Mouse (Mus musculus) retina, postnatal 7 days (tissue): ENCODE results near the gene Vmn1r135.
"Not testable (repeated sequence)": the region's sequence is repeated elsewhere in the genome, so short reads cannot be mapped to it uniquely, and the experiment has no call there.

Experiments
- DNase-seq: peaks from one replicate; pipeline ENCODE4 v3.0.0-alpha.2; 2012; ENCODE audit warnings: low read depth, low spot score

Vmn1r135 gene

DNA sequence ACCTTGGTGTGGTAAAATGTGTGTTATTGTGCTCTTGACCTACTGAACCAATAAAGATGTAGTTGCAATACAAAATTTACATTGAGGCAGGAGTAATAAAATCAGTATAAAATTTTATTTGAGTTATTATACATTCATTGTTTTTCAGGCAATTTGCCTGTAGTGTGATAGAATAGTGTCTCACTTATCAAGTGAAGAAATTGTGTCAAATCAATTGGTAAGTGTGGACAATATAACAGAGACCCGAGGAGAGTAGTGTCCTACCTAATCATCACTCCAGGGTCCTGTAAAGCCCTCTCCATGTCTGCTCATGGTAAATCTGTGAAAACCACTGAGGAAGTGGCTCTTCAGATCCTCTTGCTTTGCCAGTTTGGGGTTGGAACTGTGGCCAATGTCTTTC, at the start of gene Vmn1r135:
Gene Vmn1r135 (plus strand): TSS at position 301 of the 400 bp plus-strand sequence.
- DNase-seq: not testable (repeated sequence)

DNA sequence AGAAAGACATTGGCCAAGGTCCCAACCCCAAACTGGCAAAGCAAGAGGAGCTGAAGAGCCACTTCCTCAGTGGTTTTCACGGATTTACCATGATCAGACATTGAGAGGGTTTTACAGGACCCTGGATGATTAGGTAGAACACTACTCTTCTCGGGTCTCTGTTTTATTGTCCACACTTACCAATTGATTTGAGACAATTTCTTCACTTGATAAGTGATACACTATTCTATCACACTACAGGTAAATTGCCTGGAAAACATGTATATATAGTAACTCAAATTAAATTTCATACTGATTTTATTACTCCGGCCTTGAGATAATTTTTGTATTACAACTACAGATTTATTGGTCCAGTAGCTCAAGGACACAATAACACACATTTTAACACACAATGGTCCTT, 35.5 kb upstream of the Vmn1r135 start, which contains the start of gene Gm4177:
Gene Gm4177 (minus strand): TSS at position 101 of the 400 bp plus-strand sequence.
- not testable (repeated sequence) for DNase-seq

DNA sequence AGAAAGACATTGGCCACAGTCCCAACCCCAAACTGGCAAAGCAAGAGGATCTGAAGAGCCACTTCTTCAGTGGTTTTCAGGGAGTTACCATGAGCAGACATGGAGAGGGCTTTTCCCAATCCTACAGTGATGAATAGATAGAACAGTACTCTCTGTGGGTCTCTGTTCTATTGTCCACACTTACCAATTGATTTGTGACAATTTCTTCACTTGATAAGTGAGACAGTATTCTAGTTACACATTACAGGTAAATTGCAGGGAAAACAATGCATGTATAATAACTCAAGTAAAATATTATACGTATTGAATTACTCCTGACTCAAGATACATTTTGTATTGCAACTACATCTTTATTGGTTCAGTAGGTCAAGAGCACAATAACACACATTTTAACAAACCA, 12.0 kb downstream of the Vmn1r135 start, which contains the start of gene Gm5725:
Gene Gm5725 (minus strand): TSS at position 101 of the 400 bp plus-strand sequence.
- not testable (repeated sequence) for DNase-seq
